Mouse (Mus musculus): Measurements from ENCODE around the gene Gm45711. TPM values are rescaled to one million over a fixed set of nuclear protein-coding genes. Genes with fewer than 3 reads are reported as not detected.

Gm45711 gene
- polyA plus RNA-seq, 1 experiment from 2014 or later, result not detected

DNA sequence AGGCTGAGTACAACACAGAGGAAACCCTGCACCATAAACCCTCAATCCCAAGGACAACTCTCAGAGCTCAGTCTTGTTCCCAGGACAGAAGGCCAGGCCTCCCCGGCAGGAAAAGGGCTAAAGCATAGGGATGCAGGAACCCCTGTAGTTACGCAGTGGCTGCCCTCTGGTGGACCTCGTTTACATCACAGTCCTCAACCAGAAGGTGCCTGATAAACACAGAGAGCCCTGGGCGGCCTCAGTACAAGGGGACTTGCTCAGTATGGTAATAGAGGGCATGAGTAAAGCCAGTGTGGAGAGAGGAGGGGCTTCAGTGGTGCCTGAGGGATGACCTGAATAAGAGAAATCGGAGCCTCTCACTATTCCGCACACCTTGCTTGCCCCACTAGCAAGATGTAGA is 75.3 kb downstream of the Gm45711 start:
- no peak for ATAC-seq (ENCODE audit: extremely low read depth, insufficient number of reproducible peaks, low FRiP score, low TSS enrichment)
- peaks cover 88% of the 10 kb centered on the region for H3K36me3 ChIP-seq
- WGBS, result 41% methylated on average over 6 of the region's 6 CpGs
- no peak overlapping the region for H3K4me2 ChIP-seq
- H3K27me3 ChIP-seq (replicated peaks), result no peaks in the 10 kb centered on the region
- no peaks in the 10 kb centered on the region for H3K4me1 ChIP-seq
- no peaks in the 10 kb centered on the region for H3K9me3 ChIP-seq
- H3K27ac ChIP-seq (replicated peaks), result no peak overlapping the region
- no peak overlapping the region for H3K4me3 ChIP-seq
- H3K9ac ChIP-seq, result no peak overlapping the region

DNA sequence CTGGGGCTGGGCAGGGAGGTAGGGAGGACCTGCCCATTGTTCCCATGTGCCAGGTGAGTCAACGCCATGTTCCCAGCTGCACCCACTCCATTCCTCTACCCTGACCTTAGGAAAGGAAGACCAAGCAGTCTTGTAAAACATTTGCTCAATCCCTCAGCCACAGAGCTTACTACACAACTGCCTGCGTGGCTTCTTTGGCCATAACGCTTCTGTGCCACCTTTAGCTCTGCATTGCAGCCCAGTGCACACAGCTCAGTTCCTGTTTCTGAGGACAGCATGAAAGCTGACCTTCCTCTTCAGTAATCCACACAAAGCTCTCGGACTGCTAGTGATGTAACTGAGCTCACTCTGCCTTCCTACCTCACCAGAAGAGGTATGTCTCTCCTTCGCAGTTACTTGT is 77.0 kb downstream of the Gm45711 start:
- H3K27me3 ChIP-seq (replicated peaks), result no peaks in the 10 kb centered on the region
- peaks cover 87% of the 10 kb centered on the region for H3K36me3 ChIP-seq
- H3K9ac ChIP-seq, result no peak overlapping the region
- H3K27ac ChIP-seq (replicated peaks), result no peak overlapping the region
- ATAC-seq (ENCODE audit: extremely low read depth, insufficient number of reproducible peaks, low FRiP score, low TSS enrichment), result no peak
- no peaks in the 10 kb centered on the region for H3K9me3 ChIP-seq
- no peaks in the 10 kb centered on the region for H3K4me1 ChIP-seq
- no peak overlapping the region for H3K4me3 ChIP-seq
- 82% methylated on average over 5 of the region's 5 CpGs for WGBS
- no peak overlapping the region for H3K4me2 ChIP-seq

GRCm38 (mm10) chr8:104232039-104232438 is 77.8 kb downstream of the Gm45711 start:
- H3K27me3 ChIP-seq (replicated peaks), result no peaks in the 10 kb centered on the region
- H3K4me3 ChIP-seq, result no peak overlapping the region
- H3K36me3 ChIP-seq, result peaks cover 87% of the 10 kb centered on the region
- H3K27ac ChIP-seq (replicated peaks), result no peak overlapping the region
- WGBS, result 83% methylated on average over 4 of the region's 4 CpGs
- no peak for ATAC-seq (ENCODE audit: extremely low read depth, insufficient number of reproducible peaks, low FRiP score, low TSS enrichment)
- no peaks in the 10 kb centered on the region for H3K4me1 ChIP-seq
- no peaks in the 10 kb centered on the region for H3K9me3 ChIP-seq
- H3K4me2 ChIP-seq, result no peak overlapping the region
- no peak overlapping the region for H3K9ac ChIP-seq

Other genes starting within 250 kb of the Gm45711 start
- gene Cdh5, start 208.5 kb downstream of the Gm45711 start, polyA plus RNA-seq (2015; fragmentation: Nextera tagmentation; extraction: Ambion mirVana), result 47.9 and 49.9 TPM in 2 replicates
- gene Bean1, start 139.6 kb downstream of the Gm45711 start, polyA plus RNA-seq (2015; fragmentation: Nextera tagmentation; extraction: Ambion mirVana), result 0.55 and 0.65 TPM in 2 replicates
- 10.3 and 10.8 TPM in 2 replicates for gene Tk2, start 61.5 kb downstream of the Gm45711 start, polyA plus RNA-seq (2015; fragmentation: Nextera tagmentation; extraction: Ambion mirVana)
- 25.6 and 35.1 TPM in 2 replicates for gene Cklf, start 59.2 kb downstream of the Gm45711 start, polyA plus RNA-seq (2015; fragmentation: Nextera tagmentation; extraction: Ambion mirVana)
- not detected in 2 replicates for gene Cmtm2a, start 16.9 kb downstream of the Gm45711 start, polyA plus RNA-seq (2015; fragmentation: Nextera tagmentation; extraction: Ambion mirVana)
- gene Cmtm1, start 64 bp upstream of the Gm45711 start, polyA plus RNA-seq (2015; fragmentation: Nextera tagmentation; extraction: Ambion mirVana), result not detected in 2 replicates
- gene Gm11020, start 11.5 kb upstream of the Gm45711 start, polyA plus RNA-seq (2015; fragmentation: Nextera tagmentation; extraction: Ambion mirVana), result not detected in 2 replicates
- not detected in 2 replicates for gene Cmtm2b, start 12.1 kb upstream of the Gm45711 start, polyA plus RNA-seq (2015; fragmentation: Nextera tagmentation; extraction: Ambion mirVana)
- gene Cmtm3, start 29.3 kb upstream of the Gm45711 start, polyA plus RNA-seq (2015; fragmentation: Nextera tagmentation; extraction: Ambion mirVana), result 95.9 and 100 TPM in 2 replicates
- 1.2 and 1.6 TPM in 2 replicates for gene Cmtm4, start 85.7 kb upstream of the Gm45711 start, polyA plus RNA-seq (2015; fragmentation: Nextera tagmentation; extraction: Ambion mirVana)
- 45.0 and 51.1 TPM in 2 replicates for gene Dync1li2, start 133.0 kb upstream of the Gm45711 start, polyA plus RNA-seq (2015; fragmentation: Nextera tagmentation; extraction: Ambion mirVana)
- gene Terb1, start 199.8 kb upstream of the Gm45711 start, polyA plus RNA-seq (2015; fragmentation: Nextera tagmentation; extraction: Ambion mirVana), result 0.05 and 0.15 TPM in 2 replicates
- 71.5 and 73.8 TPM in 2 replicates for gene Nae1, start 224.6 kb upstream of the Gm45711 start, polyA plus RNA-seq (2015; fragmentation: Nextera tagmentation; extraction: Ambion mirVana)
- 0.80 and 1.4 TPM in 2 replicates for gene Car7, start 224.6 kb upstream of the Gm45711 start, polyA plus RNA-seq (2015; fragmentation: Nextera tagmentation; extraction: Ambion mirVana)